Mouse (Mus musculus): ENCODE results near the gene Adamts17. TPM values are rescaled to one million over a fixed set of nuclear protein-coding genes. Genes with fewer than 3 reads are reported as not detected.

Gene Adamts17
- polyA plus RNA-seq, 1 experiment from 2014 or later, result 1.8 TPM

GRCm38 (mm10) chr7:66803798-66804197, 35.7 kb upstream of the Adamts17 start:
- ATAC-seq (ENCODE audit: insufficient read depth, low FRiP score, low TSS enrichment), result no peak
- no peak overlapping the region for H3K4me3 ChIP-seq (ENCODE audit: low read depth, low read length)
- H3K4me2 ChIP-seq (ENCODE audit: low read depth), result no peak overlapping the region
- peak; percentile 36 for DNase-seq (ENCODE audit: low spot score)
- H3K4me1 ChIP-seq (ENCODE audit: control insufficient read depth, insufficient read depth, low read length), result peaks cover 6% of the 10 kb centered on the region; the same call in 1 of the 2 replicates
- no peaks in the 10 kb centered on the region for H3K9me3 ChIP-seq (ENCODE audit: control insufficient read depth, low read length)
- 28% methylated on average over 5 of the region's 5 CpGs for WGBS
- H3K9ac ChIP-seq (ENCODE audit: low read length), result no peak overlapping the region
- H3K27me3 ChIP-seq (ENCODE audit: control insufficient read depth, insufficient read depth, low read length), result no peaks in the 10 kb centered on the region
- H3K36me3 ChIP-seq (ENCODE audit: control insufficient read depth, insufficient read depth, low read length), result no peaks in the 10 kb centered on the region
- H3K27ac ChIP-seq (ENCODE audit: low read depth, low read length), result no peak overlapping the region

- ATAC-seq (ENCODE audit: insufficient read depth, low FRiP score, low TSS enrichment), result no peak
- no peaks in the 10 kb centered on the region for H3K36me3 ChIP-seq (ENCODE audit: control insufficient read depth, insufficient read depth, low read length)
- H3K4me2 ChIP-seq (ENCODE audit: low read depth), result no peak overlapping the region
- H3K27ac ChIP-seq (ENCODE audit: low read depth, low read length), result no peak overlapping the region
- 79% methylated on average over 3 of the region's 3 CpGs for WGBS
- no peak for DNase-seq (ENCODE audit: low spot score)
- no peaks in the 10 kb centered on the region for H3K9me3 ChIP-seq (ENCODE audit: control insufficient read depth, low read length)
- H3K4me1 ChIP-seq (ENCODE audit: control insufficient read depth, insufficient read depth, low read length), result peaks cover 6% of the 10 kb centered on the region; the same call in 1 of the 2 replicates
- H3K4me3 ChIP-seq (ENCODE audit: low read depth, low read length), result no peak overlapping the region
- no peaks in the 10 kb centered on the region for H3K27me3 ChIP-seq (ENCODE audit: control insufficient read depth, insufficient read depth, low read length)
- no peak overlapping the region for H3K9ac ChIP-seq (ENCODE audit: low read length)
Measured at GRCm38 (mm10) chr7:66806801-66807200, 32.7 kb upstream of the Adamts17 start.

- Histone ChIP-seq H3K4me2 (ENCODE audit: low read depth) (no peak overlapping the region), H3K36me3 (ENCODE audit: control insufficient read depth, insufficient read depth, low read length) (no peaks in the 10 kb centered on the region), H3K9ac (ENCODE audit: low read length) (no peak overlapping the region), H3K4me3 (ENCODE audit: low read depth, low read length) (no peak overlapping the region), H3K4me1 (ENCODE audit: control insufficient read depth, insufficient read depth, low read length) (no peaks in the 10 kb centered on the region), H3K27me3 (ENCODE audit: control insufficient read depth, insufficient read depth, low read length) (no peaks in the 10 kb centered on the region), H3K9me3 (ENCODE audit: control insufficient read depth, low read length) (no peaks in the 10 kb centered on the region), H3K27ac (ENCODE audit: low read depth, low read length) (no peak overlapping the region)
- DNase-seq (ENCODE audit: low spot score) (no peak), ATAC-seq (ENCODE audit: insufficient read depth, low FRiP score, low TSS enrichment) (no peak)
- WGBS, result 93% methylated on average over 7 of the region's 7 CpGs
Measured at GRCm38 (mm10) chr7:66810436-66810835, 29.1 kb upstream of the Adamts17 start.

- Histone ChIP-seq H3K9ac (ENCODE audit: low read length) (no peak overlapping the region), H3K4me3 (ENCODE audit: low read depth, low read length) (no peak overlapping the region), H3K9me3 (ENCODE audit: control insufficient read depth, low read length) (no peaks in the 10 kb centered on the region), H3K27me3 (ENCODE audit: control insufficient read depth, insufficient read depth, low read length) (no peaks in the 10 kb centered on the region), H3K4me2 (ENCODE audit: low read depth) (no peak overlapping the region), H3K36me3 (ENCODE audit: control insufficient read depth, insufficient read depth, low read length) (no peaks in the 10 kb centered on the region), H3K4me1 (ENCODE audit: control insufficient read depth, insufficient read depth, low read length) (no peaks in the 10 kb centered on the region), H3K27ac (ENCODE audit: low read depth, low read length) (no peak overlapping the region)
- no peak for DNase-seq (ENCODE audit: low spot score)
- no peak for ATAC-seq (ENCODE audit: insufficient read depth, low FRiP score, low TSS enrichment)
- 72% methylated on average over 1 of the region's 1 CpGs for WGBS
Measured at GRCm38 (mm10) chr7:66811294-66811693, 28.2 kb upstream of the Adamts17 start.

- Histone ChIP-seq H3K27me3 (ENCODE audit: control insufficient read depth, insufficient read depth, low read length) (no peaks in the 10 kb centered on the region), H3K4me3 (ENCODE audit: low read depth, low read length) (no peak overlapping the region), H3K9me3 (ENCODE audit: control insufficient read depth, low read length) (no peaks in the 10 kb centered on the region), H3K4me2 (ENCODE audit: low read depth) (no peak overlapping the region), H3K36me3 (ENCODE audit: control insufficient read depth, insufficient read depth, low read length) (no peaks in the 10 kb centered on the region), H3K9ac (ENCODE audit: low read length) (no peak overlapping the region), H3K4me1 (ENCODE audit: control insufficient read depth, insufficient read depth, low read length) (no peaks in the 10 kb centered on the region), H3K27ac (ENCODE audit: low read depth, low read length) (no peak overlapping the region)
- DNase-seq (ENCODE audit: low spot score) (no peak), ATAC-seq (ENCODE audit: insufficient read depth, low FRiP score, low TSS enrichment) (no peak)
- WGBS, result 81% methylated on average over 4 of the region's 4 CpGs
Measured at GRCm38 (mm10) chr7:66812289-66812688, 27.2 kb upstream of the Adamts17 start.

- H3K27ac ChIP-seq (ENCODE audit: low read depth, low read length), result no peak overlapping the region
- no peaks in the 10 kb centered on the region for H3K36me3 ChIP-seq (ENCODE audit: control insufficient read depth, insufficient read depth, low read length)
- no peaks in the 10 kb centered on the region for H3K4me1 ChIP-seq (ENCODE audit: control insufficient read depth, insufficient read depth, low read length)
- no peaks in the 10 kb centered on the region for H3K27me3 ChIP-seq (ENCODE audit: control insufficient read depth, insufficient read depth, low read length)
- DNase-seq (ENCODE audit: low spot score), result no peak
- no peak overlapping the region for H3K4me3 ChIP-seq (ENCODE audit: low read depth, low read length)
- ATAC-seq (ENCODE audit: insufficient read depth, low FRiP score, low TSS enrichment), result no peak
- no peak overlapping the region for H3K9ac ChIP-seq (ENCODE audit: low read length)
- no peaks in the 10 kb centered on the region for H3K9me3 ChIP-seq (ENCODE audit: control insufficient read depth, low read length)
- no peak overlapping the region for H3K4me2 ChIP-seq (ENCODE audit: low read depth)
- 70% methylated on average over 9 of the region's 9 CpGs for WGBS
Measured at GRCm38 (mm10) chr7:66812737-66813136, 26.8 kb upstream of the Adamts17 start.

GRCm38 (mm10) chr7:66813172-66813571, 26.4 kb upstream of the Adamts17 start:
- no peak overlapping the region for H3K9ac ChIP-seq (ENCODE audit: low read length)
- no peaks in the 10 kb centered on the region for H3K9me3 ChIP-seq (ENCODE audit: control insufficient read depth, low read length)
- H3K4me1 ChIP-seq (ENCODE audit: control insufficient read depth, insufficient read depth, low read length), result no peaks in the 10 kb centered on the region
- no peak overlapping the region for H3K27ac ChIP-seq (ENCODE audit: low read depth, low read length)
- H3K27me3 ChIP-seq (ENCODE audit: control insufficient read depth, insufficient read depth, low read length), result no peaks in the 10 kb centered on the region
- WGBS, result 67% methylated on average over 1 of the region's 1 CpGs
- no peak overlapping the region for H3K4me3 ChIP-seq (ENCODE audit: low read depth, low read length)
- H3K4me2 ChIP-seq (ENCODE audit: low read depth), result no peak overlapping the region
- no peaks in the 10 kb centered on the region for H3K36me3 ChIP-seq (ENCODE audit: control insufficient read depth, insufficient read depth, low read length)
- no peak for DNase-seq (ENCODE audit: low spot score)
- ATAC-seq (ENCODE audit: insufficient read depth, low FRiP score, low TSS enrichment), result no peak

GRCm38 (mm10) chr7:66815526-66815925, 24.0 kb upstream of the Adamts17 start:
- WGBS, result 90% methylated on average over 6 of the region's 6 CpGs
- DNase-seq (ENCODE audit: low spot score) (no peak), ATAC-seq (ENCODE audit: insufficient read depth, low FRiP score, low TSS enrichment) (no peak)
- Histone ChIP-seq H3K9me3 (ENCODE audit: control insufficient read depth, low read length) (no peaks in the 10 kb centered on the region), H3K4me3 (ENCODE audit: low read depth, low read length) (no peak overlapping the region), H3K9ac (ENCODE audit: low read length) (no peak overlapping the region), H3K36me3 (ENCODE audit: control insufficient read depth, insufficient read depth, low read length) (no peaks in the 10 kb centered on the region), H3K4me2 (ENCODE audit: low read depth) (no peak overlapping the region), H3K27me3 (ENCODE audit: control insufficient read depth, insufficient read depth, low read length) (no peaks in the 10 kb centered on the region), H3K4me1 (ENCODE audit: control insufficient read depth, insufficient read depth, low read length) (no peaks in the 10 kb centered on the region), H3K27ac (ENCODE audit: low read depth, low read length) (no peak overlapping the region)

- H3K27ac ChIP-seq (ENCODE audit: low read depth, low read length), result no peak overlapping the region
Measured at GRCm38 (mm10) chr7:66820034-66820433, 19.5 kb upstream of the Adamts17 start.

More at GRCm38 (mm10) chr7:66820034-66820433, 19.5 kb upstream of the Adamts17 start:
- Histone ChIP-seq H3K4me1 (ENCODE audit: control insufficient read depth, insufficient read depth, low read length) (no peaks in the 10 kb centered on the region), H3K4me2 (ENCODE audit: low read depth) (no peak overlapping the region), H3K27me3 (ENCODE audit: control insufficient read depth, insufficient read depth, low read length) (no peaks in the 10 kb centered on the region), H3K4me3 (ENCODE audit: low read depth, low read length) (no peak overlapping the region), H3K9ac (ENCODE audit: low read length) (no peak overlapping the region), H3K9me3 (ENCODE audit: control insufficient read depth, low read length) (no peaks in the 10 kb centered on the region), H3K36me3 (ENCODE audit: control insufficient read depth, insufficient read depth, low read length) (no peaks in the 10 kb centered on the region)
- DNase-seq (ENCODE audit: low spot score) (peak; percentile 51), ATAC-seq (ENCODE audit: insufficient read depth, low FRiP score, low TSS enrichment) (no peak)
- WGBS, result 31% methylated on average over 6 of the region's 6 CpGs

Measured in neural tube, embryonic 11.5 days (tissue).